Mouse (Mus musculus) NIH3T3 (cell line): ENCODE measurements around the gene Ism1.

Experiments used
- DNase-seq: peaks from one replicate; pipeline ENCODE4 v3.0.0-alpha.2; 2012; ENCODE audit warnings: low read depth

The Ism1 gene

GRCm38 (mm10) chr2:139714206-139714605 lies 36.2 kb downstream of the Ism1 start:
- DNase-seq: no peak

DNA sequence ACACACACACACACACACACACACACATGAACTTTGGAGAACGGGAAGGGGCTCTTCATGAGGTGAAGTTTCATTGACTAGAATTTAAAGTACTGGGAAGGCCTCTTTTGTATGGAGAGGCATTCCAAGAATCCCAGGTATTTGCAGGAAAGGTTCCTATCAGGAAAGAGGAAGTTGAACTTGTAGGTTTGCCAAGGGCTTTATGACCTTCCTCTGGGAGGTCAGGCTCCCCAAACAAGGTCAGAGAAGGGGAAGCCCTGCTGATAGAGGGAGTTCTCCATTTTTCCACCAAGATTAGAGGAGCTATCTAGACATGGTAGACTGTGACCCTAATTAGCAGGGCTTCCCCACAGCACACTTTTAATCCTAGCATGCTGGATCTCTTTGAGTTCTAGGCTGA lies 39.8 kb downstream of the Ism1 start:
- DNase-seq: no peak

- peak; percentile 45 for DNase-seq
Measured at GRCm38 (mm10) chr2:139722700-139723099, 44.7 kb downstream of the Ism1 start.

- peak; percentile 38 for DNase-seq
Measured at GRCm38 (mm10) chr2:139723304-139723703, 45.3 kb downstream of the Ism1 start.

GRCm38 (mm10) chr2:139724202-139724838 lies 46.3 kb downstream of the Ism1 start:
- no peak for DNase-seq

DNA sequence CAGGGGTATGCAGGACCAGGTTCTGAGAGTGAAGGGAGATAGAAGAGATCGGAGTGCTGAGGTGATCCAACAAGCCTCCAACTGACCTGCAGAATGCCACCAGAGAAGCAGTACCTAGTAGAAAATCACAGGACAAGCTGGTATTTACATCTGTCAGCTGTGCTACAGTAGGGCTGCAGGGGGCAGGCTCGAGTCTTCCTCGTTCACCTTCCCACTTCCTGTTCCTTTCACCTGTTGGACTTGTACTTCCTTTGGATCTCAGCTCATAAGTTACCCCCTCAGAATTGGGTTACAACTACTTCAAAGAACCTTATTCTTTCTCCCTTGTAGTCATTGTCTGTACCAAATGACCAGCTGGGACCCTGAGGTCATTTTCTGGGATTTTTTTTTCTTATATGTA lies 47.4 kb downstream of the Ism1 start:
- DNase-seq: no peak

DNA sequence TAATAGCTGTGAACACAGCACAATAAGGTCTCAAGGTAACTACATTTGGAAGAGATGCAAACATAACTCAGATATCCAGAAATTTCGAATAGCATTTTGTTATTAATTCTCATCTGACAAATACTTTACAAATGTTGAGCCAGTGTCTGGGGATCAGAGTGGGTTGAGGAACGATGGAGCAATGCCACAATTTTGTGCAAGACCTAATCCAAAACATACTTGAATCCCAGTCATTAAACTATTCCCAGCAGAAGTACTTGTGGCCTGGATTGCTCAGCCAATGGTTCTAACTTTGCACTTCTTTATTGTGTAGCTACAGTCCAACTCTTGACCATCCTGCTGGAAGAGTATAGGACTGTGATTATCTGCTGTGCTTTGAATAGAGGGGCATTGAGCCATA lies 50.1 kb downstream of the Ism1 start:
- DNase-seq: peak; percentile 61

- no peak for DNase-seq
Measured at GRCm38 (mm10) chr2:139729377-139729776, 51.4 kb downstream of the Ism1 start.

DNA sequence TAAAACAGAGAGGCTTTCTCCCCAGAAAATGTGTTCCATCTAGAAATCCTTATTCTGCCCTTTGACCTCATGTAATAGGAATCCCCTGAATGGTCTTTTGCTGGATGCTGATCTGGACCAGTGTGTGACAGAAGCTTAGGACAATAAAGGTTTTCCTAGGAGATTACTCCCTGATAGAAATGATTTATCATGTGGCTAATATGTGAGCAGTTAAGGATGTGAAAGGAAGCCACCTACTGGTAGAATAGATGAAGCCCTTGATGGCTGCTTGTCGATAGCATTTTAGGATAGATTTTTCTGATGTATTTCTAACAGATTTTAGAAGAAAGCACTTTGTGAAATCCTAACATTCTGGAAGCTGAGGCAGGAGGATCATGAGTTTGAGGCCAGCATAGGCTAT lies 64.4 kb downstream of the Ism1 start:
- peak; percentile 19 for DNase-seq

DNA sequence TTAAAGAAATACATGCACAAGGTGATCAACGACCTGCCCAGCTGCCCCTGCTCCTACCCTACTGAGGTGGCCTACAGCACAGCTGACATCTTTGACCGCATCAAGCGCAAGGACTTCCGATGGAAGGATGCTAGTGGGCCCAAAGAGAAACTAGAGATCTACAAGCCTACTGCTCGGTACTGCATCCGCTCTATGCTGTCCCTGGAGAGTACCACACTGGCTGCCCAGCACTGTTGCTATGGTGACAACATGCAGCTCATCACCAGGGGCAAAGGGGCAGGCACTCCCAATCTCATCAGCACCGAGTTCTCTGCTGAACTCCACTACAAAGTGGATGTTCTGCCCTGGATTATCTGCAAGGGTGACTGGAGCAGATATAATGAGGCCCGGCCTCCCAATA lies 79.0 kb downstream of the Ism1 start:
- DNase-seq: no peak

- DNase-seq: no peak
Measured at GRCm38 (mm10) chr2:139757456-139757855, 79.5 kb downstream of the Ism1 start.

GRCm38 (mm10) chr2:139764355-139764754 lies 86.4 kb downstream of the Ism1 start:
- DNase-seq: no peak

DNA sequence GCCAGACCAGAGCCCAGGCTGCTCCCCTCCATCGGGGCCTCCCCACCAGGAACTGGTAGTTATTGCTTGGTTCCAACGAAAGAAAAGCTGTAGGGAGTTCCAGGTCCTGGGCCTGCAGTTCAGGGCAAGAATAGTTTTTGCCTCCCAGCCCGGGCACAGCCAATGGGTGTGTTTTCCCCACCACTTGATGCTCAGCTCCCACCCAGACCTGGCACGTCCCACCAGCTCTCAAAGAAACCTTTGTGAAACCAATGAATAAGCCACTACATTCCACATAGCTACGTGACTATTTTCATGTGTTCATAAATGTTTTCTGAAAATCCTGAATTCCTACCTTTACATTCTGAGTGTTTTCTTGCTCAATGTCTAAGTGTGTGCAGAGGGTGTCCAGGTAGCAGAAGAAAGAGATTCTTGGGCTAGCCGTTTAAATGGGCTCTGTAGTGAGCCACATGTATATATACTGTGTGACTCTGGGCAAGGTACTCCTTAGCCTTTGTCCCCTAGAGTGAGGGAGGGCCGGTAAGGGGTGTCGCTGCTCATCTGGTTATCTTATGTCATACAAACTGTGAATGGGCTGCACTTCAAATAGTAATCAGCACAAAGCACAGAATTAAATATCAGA lies 97.1 kb downstream of the Ism1 start:
- DNase-seq: no peak

- no peak for DNase-seq
Measured at GRCm38 (mm10) chr2:139776644-139777043, 98.7 kb downstream of the Ism1 start.

GRCm38 (mm10) chr2:139778283-139778682 lies 100.3 kb downstream of the Ism1 start:
- DNase-seq: peak; percentile 63

DNA sequence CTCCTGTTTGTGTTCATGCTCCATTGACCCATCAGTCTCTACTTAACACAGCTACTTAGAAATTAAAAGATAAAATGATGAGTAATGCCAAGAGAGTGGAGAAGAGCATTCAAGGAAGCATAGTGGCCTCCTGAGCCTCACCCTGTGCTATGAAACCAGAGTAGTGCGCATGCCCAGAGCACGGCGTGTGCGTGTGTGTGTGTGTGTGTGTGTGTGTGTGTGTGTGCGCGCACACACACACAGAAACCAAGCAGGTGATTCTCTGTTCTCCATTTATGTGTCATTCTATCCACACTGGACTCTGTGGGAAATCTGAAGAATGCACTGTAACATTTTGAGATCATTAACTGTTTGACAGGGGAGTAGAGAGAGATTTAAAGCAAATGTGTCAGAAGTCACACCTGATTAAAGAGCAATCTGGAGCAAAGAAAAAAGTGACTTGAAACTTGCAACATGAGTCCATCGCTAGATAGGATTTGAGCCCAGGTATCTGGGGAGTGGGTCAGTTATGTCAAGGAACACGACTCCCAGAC lies 105.4 kb downstream of the Ism1 start:
- no peak for DNase-seq

GRCm38 (mm10) chr2:139784465-139784864 lies 106.5 kb downstream of the Ism1 start:
- DNase-seq: no peak

DNA sequence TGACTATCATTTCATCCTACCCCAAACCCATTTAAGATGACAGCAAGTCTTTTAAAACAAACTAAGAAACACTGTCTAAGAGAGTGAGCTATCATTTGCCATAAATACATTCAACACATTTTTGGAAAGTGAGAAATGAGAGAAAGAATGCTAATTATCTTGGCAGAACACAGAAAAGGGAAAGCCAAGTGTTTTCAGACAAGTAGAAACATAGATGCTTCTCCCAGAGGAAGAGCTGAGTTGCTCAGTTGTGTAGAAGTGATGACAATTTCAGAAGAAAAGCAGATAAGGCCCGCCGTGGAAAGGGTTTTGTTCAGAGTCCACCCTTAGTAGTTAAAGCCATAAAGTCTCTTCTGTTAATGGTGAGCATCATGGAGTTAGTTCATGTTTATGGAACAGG lies 107.0 kb downstream of the Ism1 start:
- no peak for DNase-seq

DNA sequence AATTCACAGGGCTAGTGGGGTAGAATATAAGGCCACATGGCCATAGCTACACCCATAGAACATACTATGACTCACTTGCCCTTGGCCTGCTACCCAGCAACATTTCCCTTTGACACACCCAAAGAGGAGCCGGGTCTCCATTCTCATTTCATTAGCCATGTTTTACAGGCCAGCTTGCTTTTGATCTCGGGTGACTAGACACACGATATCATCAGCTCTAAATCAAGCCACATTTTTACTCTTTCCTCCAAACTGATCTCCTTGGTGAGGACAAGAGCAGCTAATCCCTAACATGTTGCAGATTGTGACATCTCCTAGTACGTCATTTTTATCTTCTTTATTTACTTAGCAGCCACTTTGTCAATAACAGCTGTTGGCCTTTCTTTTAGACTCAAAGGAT lies 110.7 kb downstream of the Ism1 start:
- peak; percentile 53 for DNase-seq

DNA sequence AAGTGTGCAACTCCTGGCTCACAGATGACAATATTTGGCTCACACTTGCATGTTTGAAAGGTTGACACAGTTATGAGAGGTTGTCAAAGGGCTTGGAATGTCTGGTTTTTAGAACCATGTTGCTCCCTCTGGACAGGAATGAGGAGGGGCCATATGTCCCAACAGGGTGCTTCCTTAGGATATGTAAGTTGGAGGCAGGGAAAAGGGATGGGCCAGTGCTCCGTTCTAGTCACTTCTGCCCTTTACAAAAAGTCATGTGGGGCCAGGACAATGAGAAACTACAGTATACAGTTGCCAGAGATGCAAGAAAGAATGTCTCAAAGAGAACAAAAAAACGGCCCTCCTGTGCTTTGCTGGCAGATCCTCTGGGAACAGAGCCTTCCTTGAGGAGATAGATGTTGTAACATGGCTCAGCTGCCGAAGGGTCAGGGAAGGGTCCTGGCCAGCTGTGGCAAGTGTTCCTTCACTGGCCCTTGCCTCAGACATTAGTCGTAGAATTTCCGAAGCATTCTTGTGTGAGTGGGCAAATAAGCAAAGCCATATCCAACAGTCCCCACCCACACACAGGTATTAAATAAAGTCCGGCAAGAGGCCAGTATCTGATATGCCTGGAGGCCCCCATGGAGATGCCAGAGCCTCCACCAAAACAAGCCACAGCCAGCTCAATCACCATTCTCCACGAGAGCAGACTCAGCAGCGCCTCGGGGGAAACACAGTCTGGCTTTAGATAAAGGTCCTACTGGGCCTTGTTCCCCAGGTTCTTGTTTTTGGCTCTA lies 114.6 kb downstream of the Ism1 start:
- peak; percentile 24 for DNase-seq

DNA sequence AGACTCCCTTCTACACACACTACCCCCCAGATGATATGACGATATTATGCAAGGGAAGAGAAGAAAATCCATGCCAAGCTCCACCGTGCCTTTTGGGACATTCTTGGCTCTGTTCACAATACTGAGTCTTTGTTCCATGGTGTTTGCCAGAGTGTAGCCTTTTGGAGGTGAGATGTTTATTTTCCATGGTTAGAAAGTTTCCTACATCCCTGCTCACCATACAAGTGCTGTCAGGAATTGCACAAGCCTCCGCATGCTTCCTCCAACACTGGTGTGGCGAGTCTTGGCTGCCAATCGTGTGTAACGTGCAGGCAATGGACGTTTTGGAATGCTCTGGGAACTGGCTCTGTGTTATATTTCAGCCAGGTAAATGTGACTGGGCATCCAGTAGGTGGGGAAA lies 126.1 kb downstream of the Ism1 start:
- DNase-seq: peak; percentile 24

DNA sequence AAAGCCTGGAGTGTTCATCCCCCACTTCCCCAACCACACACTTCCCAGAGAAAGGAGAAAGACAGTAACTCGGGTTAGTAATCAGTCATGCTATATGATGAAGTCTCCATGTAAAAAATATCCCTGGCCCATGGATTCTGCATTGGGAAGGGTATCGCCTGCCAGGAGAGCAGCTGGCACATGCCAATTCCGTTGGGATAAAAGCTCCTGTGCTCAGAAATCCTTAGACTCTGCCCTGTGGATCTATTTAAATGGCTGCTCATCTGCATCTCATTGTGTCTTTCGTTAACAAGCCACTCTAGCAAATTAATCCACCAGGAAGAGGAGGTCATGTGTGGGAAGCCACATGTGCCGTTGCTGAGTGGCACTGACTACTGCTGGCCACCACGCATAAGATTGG lies 129.9 kb downstream of the Ism1 start:
- DNase-seq: no peak
